17 mouse cellular contexts compared by ENCODE assay signal in the genomic region with DNA sequence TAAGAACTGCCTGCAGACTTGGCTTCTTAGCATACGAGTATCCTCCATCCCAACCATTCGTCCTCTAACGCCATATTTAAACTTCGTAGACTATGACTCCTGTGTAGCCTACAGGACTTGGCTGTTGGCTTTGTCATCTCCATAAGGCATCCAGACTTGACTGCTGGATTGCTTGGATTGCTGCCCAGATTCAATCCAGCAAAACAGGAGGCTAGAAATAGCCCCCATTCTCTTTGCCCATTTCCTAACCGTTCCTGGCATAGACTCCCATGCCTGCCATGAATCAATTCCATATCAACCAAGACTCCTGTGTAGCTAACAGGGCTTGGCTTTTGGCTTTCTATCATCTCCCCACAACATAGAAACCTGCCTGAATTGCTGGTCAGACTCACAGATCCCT.
"Had no signal": no experiment of that assay in that cellular context is flagged by ENCODE, and none has a peak within 500 bp of the region (broad histone marks: within the 10 kb centered on the region; RNA-seq: fewer than 3 reads in every experiment).

No protein-coding gene starts in this region.

- H3K4me1 ChIP-seq: liver, embryonic 12.5 days; liver, embryonic 15.5 days; midbrain, embryonic 12.5 days had no signal

- H3K9ac ChIP-seq: kidney, embryonic 15.5 days; limb, embryonic 13.5 days; liver, embryonic 12.5 days; liver, embryonic 15.5 days; midbrain, embryonic 12.5 days had no signal

- H3K27ac ChIP-seq: kidney, embryonic 15.5 days; left cerebral cortex, adult 2 months; limb, embryonic 10.5 days; limb, embryonic 13.5 days; liver, embryonic 12.5 days; liver, embryonic 15.5 days; macrophage; midbrain, embryonic 12.5 days had no signal

- H3K36me3 ChIP-seq: kidney, embryonic 15.5 days; limb, embryonic 10.5 days; limb, embryonic 13.5 days; liver, embryonic 12.5 days; liver, embryonic 15.5 days; midbrain, embryonic 12.5 days had no signal

- H3K4me3 ChIP-seq: kidney, embryonic 15.5 days; left cerebral cortex, adult 2 months; limb, embryonic 10.5 days; limb, embryonic 13.5 days; liver, embryonic 12.5 days; liver, embryonic 15.5 days; midbrain, embryonic 12.5 days had no signal

- ATAC-seq: liver, embryonic 12.5 days; midbrain, embryonic 16.5 days had no signal

- H3K9me3 ChIP-seq: kidney, embryonic 15.5 days; limb, embryonic 10.5 days; liver, embryonic 12.5 days; liver, embryonic 15.5 days; midbrain, embryonic 12.5 days had no signal

- DNase-seq: kidney, postnatal 10 days; kidney, postnatal 36 days; layer of hippocampus, postnatal 36 days; liver; lung, adult 18-20 months; lung, postnatal 14 days; thymus, adult 18-20 months; thymus, postnatal 36 days had no signal

- H3K27me3 ChIP-seq: kidney, embryonic 15.5 days; limb, embryonic 13.5 days; liver, embryonic 12.5 days; liver, embryonic 15.5 days; midbrain, embryonic 12.5 days had no signal

- H3K4me2 ChIP-seq: kidney, embryonic 15.5 days; limb, embryonic 13.5 days; liver, embryonic 12.5 days; liver, embryonic 15.5 days; midbrain, embryonic 12.5 days had no signal
